Mouse (Mus musculus) liver, embryonic 14.5 days (tissue): ENCODE measurements at regions not wholly inside any gene's neighbourhood (a gene's known extent, or its start where the extent isn't known, plus 50 kb on each side); places are given as distances from the start of the nearest gene placed in this dataset.

Experiments used
- ATAC-seq: fragments of 200-750 bp; cut with Nextera tagmentation; 2 replicates; pipeline ENCODE4 v1.8.0; 2017; ENCODE audit warnings: moderate number of reproducible peaks, mild to moderate bottlenecking, moderate library complexity; ENCODE audit not compliant: insufficient read depth
- DNase-seq, 3 experiments: peaks; one replicate each; pipeline ENCODE4 v3.0.0-alpha.2; 2012 to 2013; ENCODE audit warnings: low read depth in 3 of 3, low spot score in 3 of 3
- H3K27ac ChIP-seq: fragments of 300-500 bp; sonication (generic); 2 replicates; pipeline ENCODE4 v1.5.1; 2014; ENCODE audit warnings: moderate library complexity, mild to moderate bottlenecking, control low read depth, inconsistent platforms
- H3K27me3 ChIP-seq: fragments of 300-500 bp; sonication (generic); 2 replicates; pipeline ENCODE4 v1.6.1; 2014; ENCODE audit warnings: mild to moderate bottlenecking, low read length, moderate library complexity; ENCODE audit not compliant: control insufficient read depth, insufficient read depth
- H3K36me3 ChIP-seq: fragments of 300-500 bp; sonication (generic); replicated peaks from 2 replicates; pipeline ENCODE4 v1.6.1; 2014; ENCODE audit warnings: low read depth; ENCODE audit not compliant: control insufficient read depth, insufficient read depth
- H3K4me1 ChIP-seq, 2 experiments: fragments of 200-500 bp in 1 of 2; fragments of 300-500 bp in 1 of 2; sonication (generic) in 1 of 2; replicated peaks; 2 replicates each; pipeline ENCODE4 v1.6.1; 2012 to 2014; ENCODE audit warnings: antibody characterized with exemption in 1 of 2, inconsistent platforms in 1 of 2, low read length in 1 of 2; ENCODE audit not compliant: control insufficient read depth in 2 of 2, insufficient read depth in 2 of 2
- H3K4me2 ChIP-seq: fragments of 300-500 bp; sonication (generic); 2 replicates; pipeline ENCODE4 v1.6.1; 2014; ENCODE audit warnings: low read depth, mild to moderate bottlenecking, control low read depth, moderate library complexity
- H3K4me3 ChIP-seq, 2 experiments: fragments of 200-500 bp in 1 of 2; fragments of 300-500 bp in 1 of 2; sonication (generic) in 1 of 2; 2 replicates each; pipeline ENCODE4 v1.5.1; 2012 to 2014; ENCODE audit warnings: low read depth in 2 of 2, low read length in 2 of 2, mild to moderate bottlenecking in 2 of 2, control low read depth in 1 of 2, inconsistent platforms in 1 of 2, moderate library complexity in 1 of 2; ENCODE audit not compliant: insufficient read depth in 1 of 2
- H3K9ac ChIP-seq: fragments of 300-500 bp; sonication (generic); replicated peaks from 2 replicates; pipeline ENCODE4 v1.6.1; 2014; ENCODE audit warnings: mild to moderate bottlenecking, control low read depth, moderate library complexity
- H3K9me3 ChIP-seq: fragments of 300-500 bp; sonication (generic); 2 replicates; pipeline ENCODE4 v1.6.1; 2016; ENCODE audit warnings: low read length, mixed read lengths; ENCODE audit not compliant: control insufficient read depth
- CTCF ChIP-seq: IDR thresholded peaks from 2 replicates; pipeline ENCODE4 v1.5.1; 2016; ENCODE audit warnings: antibody characterized with exemption, low read depth, control low read depth
- EP300 ChIP-seq: IDR thresholded peaks from 2 replicates; pipeline ENCODE4 v1.6.1; 2016; ENCODE audit warnings: antibody characterized with exemption, low read depth
- WGBS: fragments of 180-500 bp; shearing (Covaris S2); extraction: QIAGEN DNeasy Blood & Tissue Kit; methylation state at CpG from one replicate; pipeline ENCODE4 v1.1.7; 2014; ENCODE audit not compliant: insufficient replicate concordance; 5-methylcytosine and 5-hydroxymethylcytosine counted together

DNA sequence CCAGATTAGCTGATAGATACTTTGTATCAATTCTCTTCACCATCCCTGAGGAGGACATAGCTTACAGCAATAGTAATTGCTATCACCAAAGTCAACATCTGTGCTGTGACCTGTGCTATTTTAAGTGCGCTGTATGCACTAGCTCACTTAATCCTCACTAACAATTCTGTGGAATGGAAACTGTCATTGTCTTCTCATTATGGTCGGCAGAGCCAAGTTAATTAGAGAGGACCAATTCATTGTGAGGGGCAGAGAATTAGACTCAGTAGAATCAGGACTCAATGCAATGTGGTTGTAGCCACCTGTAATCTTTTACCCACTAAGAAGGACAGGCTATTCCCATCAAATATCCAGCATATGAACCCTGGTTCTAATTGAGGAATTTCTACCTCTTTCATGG, 145.3 kb downstream of the Arrdc4 start:
- TF ChIP-seq EP300 (no peak), CTCF (no peak)
- WGBS = 69% methylated on average over 2 of the region's 2 CpGs
- H3K27ac ChIP-seq = no peak overlapping the region
- H3K4me3 ChIP-seq = no peak overlapping the region
- no peaks in the 10 kb centered on the region for H3K4me1 ChIP-seq
- H3K4me2 ChIP-seq = no peak overlapping the region
- DNase-seq (no peak), ATAC-seq (no peak)
- no peaks in the 10 kb centered on the region for H3K9me3 ChIP-seq
- no peaks in the 10 kb centered on the region for H3K27me3 ChIP-seq
- H3K9ac ChIP-seq = no peak overlapping the region
- H3K36me3 ChIP-seq = no peaks in the 10 kb centered on the region

DNA sequence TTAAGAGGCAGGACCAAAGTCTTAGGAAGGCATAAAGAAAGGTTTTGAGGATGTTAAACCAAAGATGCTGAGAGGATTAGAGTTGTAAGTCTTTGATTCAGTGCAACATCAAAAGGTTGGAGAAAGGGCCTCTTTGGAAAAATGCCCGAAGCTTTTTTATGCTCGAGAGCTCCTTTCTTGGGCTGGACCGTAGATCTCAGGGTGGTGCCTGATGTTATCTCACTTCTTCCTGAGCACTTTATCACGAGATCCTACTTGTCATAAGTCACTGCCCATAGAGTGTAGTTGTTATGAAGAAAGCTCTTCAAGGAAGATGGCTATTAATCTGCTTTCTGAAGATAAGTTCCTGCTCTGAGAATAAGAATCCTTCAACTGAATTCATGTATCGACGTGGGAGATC, 147.0 kb downstream of the Arrdc4 start:
- H3K4me1 ChIP-seq = no peaks in the 10 kb centered on the region

DNA sequence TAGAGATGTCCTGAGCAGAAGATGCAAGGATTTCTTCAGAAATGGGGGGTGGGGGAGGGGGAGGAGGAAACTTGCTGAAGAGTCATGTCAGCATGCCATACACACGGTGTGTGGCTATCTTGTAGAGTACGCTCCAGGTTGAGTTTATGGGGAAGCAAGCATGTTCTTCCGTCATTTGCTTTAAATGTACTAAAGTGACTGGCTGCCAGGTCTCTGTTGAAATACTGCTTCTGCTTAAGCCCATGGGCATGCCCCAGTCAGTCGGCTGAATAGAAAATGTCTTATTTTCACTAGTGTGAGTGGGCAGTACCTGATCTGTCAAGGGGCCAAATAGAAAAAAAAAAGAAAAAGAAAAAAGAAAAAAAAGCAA, 155.0 kb downstream of the Arrdc4 start:
- Histone ChIP-seq H3K4me1 (no peaks in the 10 kb centered on the region), H3K4me3 (no peak overlapping the region), H3K4me2 (no peak overlapping the region), H3K9ac (no peak overlapping the region), H3K27ac (no peak overlapping the region), H3K9me3 (no peaks in the 10 kb centered on the region), H3K27me3 (no peaks in the 10 kb centered on the region), H3K36me3 (no peaks in the 10 kb centered on the region)
- TF ChIP-seq EP300 (no peak), CTCF (no peak)
- 36% methylated on average over 4 of the region's 4 CpGs for WGBS
- DNase-seq = no peak
- ATAC-seq = no peak

More for the DNA sequence above, 147.0 kb downstream of the Arrdc4 start:
- Histone ChIP-seq H3K9ac (no peak overlapping the region), H3K36me3 (no peaks in the 10 kb centered on the region), H3K4me2 (no peak overlapping the region), H3K9me3 (no peaks in the 10 kb centered on the region), H3K27ac (no peak overlapping the region), H3K4me3 (no peak overlapping the region), H3K27me3 (no peaks in the 10 kb centered on the region)
- TF ChIP-seq CTCF (no peak), EP300 (no peak)
- ATAC-seq = no peak
- WGBS = 35% methylated on average over 6 of the region's 6 CpGs
- no peak for DNase-seq

DNA sequence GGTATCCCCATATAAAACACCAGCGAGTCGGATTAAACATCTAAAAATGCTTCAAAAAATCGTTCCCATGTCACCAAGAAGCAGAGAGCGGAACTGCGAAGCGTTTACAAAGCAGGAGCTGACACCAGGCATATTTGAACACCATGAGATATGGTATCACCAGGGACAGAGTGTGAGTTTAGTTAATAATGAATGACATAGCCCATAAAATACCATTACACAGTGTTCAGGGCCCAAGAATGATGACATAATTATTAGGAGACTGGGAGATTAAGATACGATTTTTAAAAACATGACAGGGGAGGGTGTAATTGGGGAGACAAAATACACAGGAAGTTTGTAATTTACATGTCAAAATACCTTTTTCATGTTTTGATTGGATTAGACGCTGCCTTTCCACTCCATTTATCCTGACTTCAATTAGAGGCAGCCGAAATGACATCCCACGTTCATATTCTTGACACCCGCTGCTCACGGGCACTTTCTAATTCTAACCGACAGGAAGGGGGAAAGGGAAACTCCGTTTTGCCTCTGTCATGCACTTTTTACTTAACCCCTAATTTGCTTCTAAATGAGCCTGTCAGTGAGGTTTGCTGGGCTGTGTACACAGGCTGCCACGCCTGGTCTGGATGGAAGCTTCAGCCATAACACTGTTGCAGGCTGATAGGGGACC, 155.6 kb downstream of the Arrdc4 start:
- H3K4me1 ChIP-seq = no peaks in the 10 kb centered on the region
- ATAC-seq (no peak), DNase-seq (no peak)
- H3K9me3 ChIP-seq = no peaks in the 10 kb centered on the region
- 38% methylated on average over 15 of the region's 15 CpGs for whole genome bisulfite sequencing
- no peaks in the 10 kb centered on the region for H3K27me3 ChIP-seq
- H3K4me3 ChIP-seq = no peak overlapping the region
- H3K36me3 ChIP-seq = no peaks in the 10 kb centered on the region
- H3K9ac ChIP-seq = no peak overlapping the region
- H3K4me2 ChIP-seq = no peak overlapping the region
- TF ChIP-seq EP300 (no peak), CTCF (no peak)
- no peak overlapping the region for H3K27ac ChIP-seq

DNA sequence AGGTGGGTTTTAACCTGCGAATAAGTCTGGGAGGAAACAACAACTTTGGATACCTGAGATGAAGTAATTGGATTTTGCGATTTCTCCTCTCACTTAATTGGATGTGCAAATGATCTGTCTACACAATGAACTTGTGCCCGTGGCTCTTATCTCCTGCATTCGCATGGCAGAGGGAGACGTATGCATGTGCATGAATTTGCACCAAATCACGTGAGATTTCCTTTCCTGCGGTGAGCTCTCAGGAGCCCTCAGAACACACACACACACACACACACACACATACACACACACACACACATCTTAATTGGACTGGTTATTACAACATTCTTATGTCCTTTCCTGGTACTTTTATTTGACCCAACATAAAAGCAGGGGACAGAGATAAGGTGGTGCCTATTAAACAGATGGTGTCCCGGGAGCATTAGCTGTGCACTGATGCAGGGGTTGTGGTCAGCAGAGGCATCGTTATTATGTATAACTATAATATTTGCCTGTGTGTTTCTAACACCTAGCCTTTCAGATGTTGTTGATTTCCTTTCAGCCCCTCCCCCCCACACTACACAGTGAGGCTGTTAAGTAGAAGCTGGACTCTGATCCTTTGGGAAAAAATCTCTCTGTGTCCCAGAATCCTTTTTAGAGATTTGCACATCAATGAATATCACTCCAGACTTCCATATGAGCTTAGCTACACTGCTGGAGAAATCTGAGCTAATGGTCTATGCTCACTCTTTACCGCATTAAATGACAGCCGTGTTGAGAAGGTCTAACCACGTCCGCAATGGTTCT, 166.3 kb downstream of the Arrdc4 start:
- H3K9ac ChIP-seq = no peak overlapping the region
- WGBS = 66% methylated on average over 13 of the region's 13 CpGs
- no peaks in the 10 kb centered on the region for H3K27me3 ChIP-seq
- no peak overlapping the region for H3K4me2 ChIP-seq
- TF ChIP-seq CTCF (no peak), EP300 (no peak)
- no peak overlapping the region for H3K27ac ChIP-seq
- no peaks in the 10 kb centered on the region for H3K4me1 ChIP-seq
- H3K36me3 ChIP-seq = no peaks in the 10 kb centered on the region
- DNase-seq (no peak), ATAC-seq (no peak)
- no peak overlapping the region for H3K4me3 ChIP-seq
- H3K9me3 ChIP-seq = no peaks in the 10 kb centered on the region
